Mouse (Mus musculus) olfactory bulb, adult 2 months (tissue): ENCODE measurements around the gene Hadha. TPM values are rescaled to one million over a fixed set of nuclear protein-coding genes. Genes with fewer than 3 reads are reported as not detected.

ENCODE experiments used
- H3K27ac ChIP-seq: fragments of 200-500 bp; 2 replicates; pipeline ENCODE4 v1.5.1; 2012; ENCODE audit warnings: low read depth, low read length; ENCODE audit not compliant: insufficient read depth
- H3K4me1 ChIP-seq: fragments of 200-500 bp; 2 replicates; pipeline ENCODE4 v1.6.1; 2012; ENCODE audit warnings: low read length; ENCODE audit not compliant: control insufficient read depth, insufficient read depth
- H3K4me3 ChIP-seq: fragments of 200-500 bp; 2 replicates; pipeline ENCODE4 v1.5.1; 2012; ENCODE audit warnings: mild to moderate bottlenecking, low read depth, low read length, moderate library complexity; ENCODE audit not compliant: insufficient read depth
- CTCF ChIP-seq: fragments of 200-500 bp; IDR thresholded peaks from 2 replicates; pipeline ENCODE4 v1.5.1; 2012; ENCODE audit warnings: low read depth, mild to moderate bottlenecking, low read length, moderate library complexity; ENCODE audit not compliant: insufficient read depth
- POLR2A ChIP-seq: fragments of 200-500 bp; IDR thresholded peaks from 2 replicates; pipeline ENCODE4 v1.6.1; 2012; ENCODE audit warnings: mild to moderate bottlenecking, low read depth, low read length, moderate library complexity; ENCODE audit not compliant: insufficient read depth
- WGBS: fragments of 180-500 bp; shearing (Covaris S2); methylation state at CpG from one replicate; pipeline ENCODE4 v1.1.7; 2018; 5-methylcytosine and 5-hydroxymethylcytosine counted together
- polyA plus RNA-seq: library from polyadenylated mRNA; stranded (reverse); fragments of >200 nt; gene quantifications from 2 replicates; pipeline ENCODE4 v1.2.4, GENCODE M21; 2012; ENCODE audit warnings: low replicate concordance; ENCODE audit not compliant: missing spikeins, insufficient read depth, insufficient read length

Gene Hadha
- polyA plus RNA-seq, 1 experiment: 248 TPM

GRCm38 (mm10) chr5:30118018-30118417, 36.9 kb downstream of the Hadha start:
- Histone ChIP-seq H3K4me3 (no peak overlapping the region), H3K27ac (no peak overlapping the region), H3K4me1 (peaks cover 16% of the 10 kb centered on the region)
- no peak for TF ChIP-seq CTCF
- no peak for TF ChIP-seq POLR2A
- 91% methylated on average over 1 of the region's 1 CpGs for WGBS

- H3K4me1 ChIP-seq: peaks cover 27% of the 10 kb centered on the region
- 76% methylated on average over 10 of the region's 10 CpGs for WGBS
- TF ChIP-seq POLR2A (no peak), CTCF (no peak)
- H3K27ac ChIP-seq: no peak overlapping the region
- no peak overlapping the region for H3K4me3 ChIP-seq
Observed at GRCm38 (mm10) chr5:30115718-30116117, 39.2 kb downstream of the Hadha start.

DNA sequence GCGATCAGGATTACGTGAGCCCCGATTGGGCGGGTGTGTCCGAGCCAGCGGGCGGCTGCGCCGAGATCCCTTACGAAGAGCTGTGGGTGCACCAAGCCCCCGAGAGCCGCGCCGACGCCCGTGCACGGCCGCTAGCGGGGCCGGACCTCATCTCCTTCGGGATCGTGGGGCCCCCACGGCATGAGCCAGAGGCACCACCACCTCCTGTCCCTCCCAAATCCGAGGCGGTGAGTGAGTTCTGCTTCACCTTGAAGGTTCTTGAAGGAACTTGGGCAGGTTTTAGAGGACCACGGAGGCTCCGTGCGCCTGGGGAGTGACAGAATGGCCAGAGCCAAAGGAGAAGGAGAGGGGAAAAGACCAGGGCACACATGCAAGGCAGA, 40.2 kb downstream of the Hadha start:
- Histone ChIP-seq H3K4me3 (peak overlapping the region; percentile 70), H3K27ac (no peak overlapping the region), H3K4me1 (peaks cover 30% of the 10 kb centered on the region)
- 14% methylated on average over 28 of the region's 28 CpGs for WGBS
- TF ChIP-seq POLR2A (no peak), CTCF (no peak)

- no peak overlapping the region for H3K27ac ChIP-seq
- peaks cover 30% of the 10 kb centered on the region for H3K4me1 ChIP-seq
- WGBS: 12% methylated on average over 102 of the region's 103 CpGs
Observed at GRCm38 (mm10) chr5:30113881-30114760, 40.8 kb downstream of the Hadha start.

DNA sequence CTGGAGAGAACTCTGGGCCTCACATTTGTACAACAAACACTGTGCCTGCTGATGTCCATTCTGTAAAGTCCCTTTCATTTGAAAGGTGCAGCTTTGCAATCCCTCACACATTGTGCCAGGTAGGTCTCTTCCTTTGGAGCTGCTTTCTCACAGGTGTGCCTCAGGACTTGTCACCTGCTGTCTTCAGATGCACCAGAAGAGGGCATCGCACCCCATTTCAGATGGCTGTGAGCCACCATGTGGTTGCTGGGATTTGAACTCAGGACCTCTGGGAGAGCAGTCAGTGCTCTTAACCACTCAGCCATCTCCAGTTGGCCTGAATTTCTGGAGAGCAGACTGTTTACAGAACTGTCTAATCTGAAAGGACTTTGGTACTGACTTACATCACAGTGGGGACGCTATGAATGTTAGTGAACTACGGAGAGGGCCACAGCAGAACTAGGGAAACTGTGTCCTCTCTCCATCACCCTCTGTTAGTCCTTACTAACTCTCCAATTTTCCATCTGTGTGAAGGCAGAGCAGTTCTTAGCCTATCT, 42.4 kb downstream of the Hadha start:
- no peak for TF ChIP-seq CTCF
- TF ChIP-seq POLR2A: no peak
- H3K27ac ChIP-seq: no peak overlapping the region
- no peak overlapping the region for H3K4me3 ChIP-seq
- H3K4me1 ChIP-seq: peaks cover 32% of the 10 kb centered on the region
- WGBS: 90% methylated on average over 3 of the region's 3 CpGs

More at GRCm38 (mm10) chr5:30113881-30114760, 40.8 kb downstream of the Hadha start:
- TF ChIP-seq POLR2A (no peak; the same call in 1 of the 2 replicates), CTCF (peak; percentile 54; the same call in 1 of the 2 replicates)
- peak overlapping the region; percentile 70 for H3K4me3 ChIP-seq

GRCm38 (mm10) chr5:30111771-30112170, 43.2 kb downstream of the Hadha start:
- 76% methylated on average over 3 of the region's 3 CpGs for WGBS
- H3K27ac ChIP-seq: no peak overlapping the region
- TF ChIP-seq CTCF (no peak), POLR2A (no peak)
- peaks cover 34% of the 10 kb centered on the region for H3K4me1 ChIP-seq
- H3K4me3 ChIP-seq: no peak overlapping the region

DNA sequence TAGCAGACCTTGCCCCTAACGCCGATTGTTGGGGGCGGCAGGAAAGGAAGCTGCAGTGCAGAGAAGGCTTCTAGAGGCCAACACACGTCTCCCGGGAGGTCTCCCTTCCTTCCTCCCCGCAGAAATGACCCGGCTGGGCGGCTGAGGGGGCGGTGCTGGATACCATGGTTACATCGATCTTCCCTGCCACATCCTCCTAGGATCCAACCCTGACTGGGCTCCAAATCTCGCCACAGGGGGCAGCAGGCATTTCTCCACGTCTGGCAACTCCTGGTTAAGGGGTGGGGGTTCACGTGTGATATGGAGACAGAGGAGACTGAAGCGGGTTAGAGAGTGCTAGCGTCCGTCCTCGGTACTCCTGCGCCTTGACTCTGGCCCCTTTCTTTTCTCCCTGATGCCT, 43.8 kb downstream of the Hadha start:
- TF ChIP-seq POLR2A (no peak), CTCF (peak; percentile 23; the same call in 1 of the 2 replicates)
- Histone ChIP-seq H3K4me3 (no peak overlapping the region), H3K27ac (no peak overlapping the region), H3K4me1 (peaks cover 40% of the 10 kb centered on the region)
- 12% methylated on average over 18 of the region's 18 CpGs for WGBS

DNA sequence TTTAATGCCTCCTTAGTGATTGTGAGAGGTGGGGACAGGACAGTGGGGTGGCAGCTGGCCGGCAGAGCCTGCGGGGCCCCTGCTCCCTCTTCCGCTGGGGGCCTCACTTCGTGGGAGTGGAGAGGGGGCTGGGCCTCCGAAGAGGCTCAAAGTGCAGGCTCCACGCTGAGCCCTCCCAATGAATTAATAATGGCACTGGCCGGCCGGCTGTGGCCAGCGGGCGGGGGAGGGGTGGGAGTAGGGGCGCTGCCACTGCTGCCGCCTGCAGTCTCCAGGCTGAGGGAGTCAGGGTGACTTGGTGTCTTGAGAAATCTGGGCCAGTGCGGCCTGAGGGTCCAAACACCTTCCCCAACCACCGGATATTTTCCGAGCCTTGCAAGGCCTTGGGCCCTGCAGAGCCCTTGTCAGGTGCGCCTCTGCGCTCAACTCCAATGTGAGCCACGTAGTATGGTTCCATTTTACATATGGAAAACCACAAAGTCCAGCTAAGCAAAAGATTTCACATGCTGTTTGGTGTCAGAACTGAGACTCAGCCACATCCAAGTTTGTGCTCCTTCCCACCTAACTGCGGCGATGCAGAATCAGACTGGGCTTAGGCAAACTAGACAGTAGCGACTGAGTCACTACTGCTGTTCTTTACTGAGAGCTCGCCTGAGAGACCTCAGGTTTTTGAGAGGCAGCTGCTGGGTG, 44.4 kb downstream of the Hadha start:
- H3K4me1 ChIP-seq: peaks cover 46% of the 10 kb centered on the region
- no peak overlapping the region for H3K27ac ChIP-seq
- TF ChIP-seq POLR2A (no peak), CTCF (no peak)
- 47% methylated on average over 22 of the region's 22 CpGs for WGBS
- H3K4me3 ChIP-seq: no peak overlapping the region

DNA sequence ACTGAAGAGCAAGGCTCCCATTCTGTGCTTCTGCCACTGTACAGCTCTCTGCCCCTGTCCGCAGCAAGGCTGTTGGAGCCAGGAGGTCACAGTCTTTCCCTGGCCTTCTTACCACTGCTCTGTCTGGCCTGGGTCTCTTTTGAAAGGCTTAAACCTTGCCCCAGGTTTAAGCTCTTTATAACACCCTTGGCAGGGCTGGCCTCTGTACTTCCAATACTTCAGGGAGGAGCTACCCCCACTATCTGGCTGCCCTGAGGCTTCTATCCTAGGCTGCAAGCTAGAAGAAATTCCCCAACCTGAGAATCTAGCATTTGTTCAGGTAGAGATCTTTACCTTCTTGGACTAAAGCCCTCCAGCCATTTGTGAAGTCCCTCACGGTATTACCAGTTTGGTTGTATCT, 45.1 kb downstream of the Hadha start:
- H3K4me3 ChIP-seq: no peak overlapping the region
- 79% methylated on average over 2 of the region's 2 CpGs for WGBS
- no peak overlapping the region for H3K27ac ChIP-seq
- peaks cover 50% of the 10 kb centered on the region for H3K4me1 ChIP-seq
- TF ChIP-seq POLR2A (no peak), CTCF (no peak)
